Mouse (Mus musculus) ES-E14 (cell line): ENCODE data around the gene Fcgr4.

Source experiments
- CHD2 ChIP-seq: IDR thresholded peaks from 2 replicates; pipeline ENCODE4 v1.6.1; 2014; ENCODE audit warnings: mild to moderate bottlenecking, low read depth, low read length, inconsistent platforms
- HCFC1 ChIP-seq: IDR thresholded peaks from 2 replicates; pipeline ENCODE4 v1.6.1; 2012; ENCODE audit warnings: low read length, inconsistent platforms, borderline replicate concordance; ENCODE audit not compliant: insufficient read depth
- MAFK ChIP-seq: IDR thresholded peaks from 2 replicates; pipeline ENCODE4 v1.6.1; 2014; ENCODE audit warnings: mild to moderate bottlenecking, low read depth, low read length, inconsistent platforms; ENCODE audit not compliant: insufficient read depth
- ZNF384 ChIP-seq: IDR thresholded peaks from 2 replicates; pipeline ENCODE4 v1.6.1; 2012; ENCODE audit warnings: low read depth, low read length, inconsistent platforms

GRCm38 (mm10) chr1:170976447-170976846, 42.3 kb upstream of the Fcgr4 start, which contains the start of gene Fcgr2b:
- no peak for TF ChIP-seq CHD2
- no peak for TF ChIP-seq MAFK
- no peak for TF ChIP-seq HCFC1
- TF ChIP-seq ZNF384 = no peak
